Mouse (Mus musculus): ENCODE results near the gene Tdrd1.

Gene Tdrd1

GRCm38 (mm10) chr19:56829267-56829666, 3.3 kb downstream of the Tdrd1 start:
- no peak for DNase-seq (ENCODE audit: low read depth)

GRCm38 (mm10) chr19:56830163-56830562, 4.2 kb downstream of the Tdrd1 start:
- no peak for DNase-seq (ENCODE audit: low read depth)

- peak; percentile 71 for DNase-seq (ENCODE audit: low read depth)
Measured at GRCm38 (mm10) chr19:56835340-56835739, 9.3 kb downstream of the Tdrd1 start.

- DNase-seq (ENCODE audit: low read depth), result no peak
Measured at GRCm38 (mm10) chr19:56838942-56839706, 13.1 kb downstream of the Tdrd1 start.

- no peak for DNase-seq (ENCODE audit: low read depth)
Measured at GRCm38 (mm10) chr19:56842974-56843373, 17.0 kb downstream of the Tdrd1 start.

GRCm38 (mm10) chr19:56852590-56852989, 26.6 kb downstream of the Tdrd1 start:
- no peak for DNase-seq (ENCODE audit: low read depth)

- no peak for DNase-seq (ENCODE audit: low read depth)
Measured at GRCm38 (mm10) chr19:56856455-56856854, 30.4 kb downstream of the Tdrd1 start.

GRCm38 (mm10) chr19:56867701-56868100, 41.7 kb downstream of the Tdrd1 start:
- no peak for DNase-seq (ENCODE audit: low read depth)

- DNase-seq (ENCODE audit: low read depth), result no peak
Measured at GRCm38 (mm10) chr19:56873816-56874600, 48.0 kb downstream of the Tdrd1 start, which contains the start of gene Vwa2. Vwa2 (plus strand) TSS chr19:56874249.

GRCm38 (mm10) chr19:56874601-56875315, 48.7 kb downstream of the Tdrd1 start:
- no peak for DNase-seq (ENCODE audit: low read depth)

- DNase-seq (ENCODE audit: low read depth), result peak; percentile 54
Measured at GRCm38 (mm10) chr19:56877364-56877763, 51.4 kb downstream of the Tdrd1 start.

GRCm38 (mm10) chr19:56887879-56888278, 61.9 kb downstream of the Tdrd1 start:
- DNase-seq (ENCODE audit: low read depth), result no peak

- no peak for DNase-seq (ENCODE audit: low read depth)
Measured at GRCm38 (mm10) chr19:56888654-56889053, 62.6 kb downstream of the Tdrd1 start.

GRCm38 (mm10) chr19:56891438-56891837, 65.4 kb downstream of the Tdrd1 start:
- DNase-seq (ENCODE audit: low read depth), result no peak

- DNase-seq (ENCODE audit: low read depth), result no peak
Measured at GRCm38 (mm10) chr19:56892586-56892985, 66.6 kb downstream of the Tdrd1 start.

GRCm38 (mm10) chr19:56893326-56893725, 67.3 kb downstream of the Tdrd1 start:
- no peak for DNase-seq (ENCODE audit: low read depth)

GRCm38 (mm10) chr19:56897654-56898053, 71.6 kb downstream of the Tdrd1 start:
- no peak for DNase-seq (ENCODE audit: low read depth)

GRCm38 (mm10) chr19:56904095-56904494, 78.1 kb downstream of the Tdrd1 start:
- no peak for DNase-seq (ENCODE audit: low read depth)

- no peak for DNase-seq (ENCODE audit: low read depth)
Measured at GRCm38 (mm10) chr19:56905395-56905794, 79.4 kb downstream of the Tdrd1 start.

- DNase-seq (ENCODE audit: low read depth), result no peak
Measured at GRCm38 (mm10) chr19:56907850-56908249, 81.8 kb downstream of the Tdrd1 start.

- DNase-seq (ENCODE audit: low read depth), result peak; percentile 87
Measured at GRCm38 (mm10) chr19:56908472-56909270, 82.7 kb downstream of the Tdrd1 start.

GRCm38 (mm10) chr19:56910561-56910960, 84.6 kb downstream of the Tdrd1 start:
- no peak for DNase-seq (ENCODE audit: low read depth)
